Mouse (Mus musculus) megakaryocyte progenitor cell, adult 5-6 weeks (primary cell): ENCODE measurements around the gene Rnf152. TPM values are rescaled to one million over a fixed set of nuclear protein-coding genes. Genes with fewer than 3 reads are reported as not detected.

Experiments used
- ATAC-seq: replicated peaks from 2 replicates; pipeline ENCODE4 v1.8.0; 2016; ENCODE audit warnings: mild to moderate bottlenecking, moderate TSS enrichment, inconsistent platforms; ENCODE audit not compliant: poor library complexity
- total RNA-seq, 2 experiments: library from RNA; stranded (forward) in 1 of 2; stranded (reverse) in 1 of 2; fragments of 157-497, 149-512 nt in 1 of 2; fragments of 200-1000 nt in 1 of 2; gene quantifications; 2 replicates each; pipeline versions ENCODE4 v1.2.3 to v1.2.4; 2015 to 2017

Gene Rnf152
- total RNA-seq, 2 experiments from 2014 or later: 0.10 TPM; not detected in 1

- ATAC-seq: peak; percentile 73
These were observed 113.0 kb downstream of the Rnf152 start for GRCm38 (mm10) chr1:105243359-105244142.

- peak; percentile 69 for ATAC-seq
These were observed 116.3 kb downstream of the Rnf152 start for GRCm38 (mm10) chr1:105240185-105240584.
